Mouse (Mus musculus) adipocyte (in vitro differentiated cells): ENCODE results near the gene Ostf1.

Experiments used
- DNase-seq: peaks from one replicate; pipeline ENCODE4 v3.0.0-alpha.2; 2016; ENCODE audit warnings: low spot score

Gene Ostf1

DNA sequence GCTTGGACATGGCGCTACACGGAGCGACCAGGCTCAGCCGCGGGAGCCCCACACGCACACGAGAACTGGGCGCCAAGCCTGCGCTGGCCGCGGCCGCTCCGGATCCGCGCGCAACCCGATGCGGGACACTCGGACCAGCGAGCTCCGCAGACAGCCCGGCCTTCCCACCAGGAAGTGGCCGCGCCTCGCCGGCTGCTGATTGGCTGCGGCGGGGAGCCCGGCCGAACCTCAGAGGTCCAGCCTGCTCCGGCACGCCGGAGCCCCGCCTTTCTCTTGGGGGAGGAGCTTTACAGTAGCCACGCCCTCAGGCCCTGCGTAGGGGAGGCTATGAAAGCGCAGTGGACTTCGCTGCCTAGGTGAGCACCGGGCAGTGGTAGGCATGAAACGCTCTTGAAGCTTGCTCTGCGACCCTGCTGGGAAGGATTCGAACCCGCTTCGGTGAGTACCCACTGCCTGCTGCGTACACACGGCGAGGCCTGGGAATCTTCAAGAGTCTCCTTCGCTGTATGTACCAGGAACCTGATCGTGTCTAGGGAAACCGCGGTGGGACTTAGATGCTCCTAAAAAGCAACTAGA is at the start of gene Ostf1, which contains the start of gene Nmrk1:
Gene Ostf1 (minus strand): TSS at position 180 of the 576 bp plus-strand sequence.
Gene Nmrk1 (plus strand): TSS at position 307 of the 576 bp plus-strand sequence.
- peak; percentile 92 for DNase-seq

DNA sequence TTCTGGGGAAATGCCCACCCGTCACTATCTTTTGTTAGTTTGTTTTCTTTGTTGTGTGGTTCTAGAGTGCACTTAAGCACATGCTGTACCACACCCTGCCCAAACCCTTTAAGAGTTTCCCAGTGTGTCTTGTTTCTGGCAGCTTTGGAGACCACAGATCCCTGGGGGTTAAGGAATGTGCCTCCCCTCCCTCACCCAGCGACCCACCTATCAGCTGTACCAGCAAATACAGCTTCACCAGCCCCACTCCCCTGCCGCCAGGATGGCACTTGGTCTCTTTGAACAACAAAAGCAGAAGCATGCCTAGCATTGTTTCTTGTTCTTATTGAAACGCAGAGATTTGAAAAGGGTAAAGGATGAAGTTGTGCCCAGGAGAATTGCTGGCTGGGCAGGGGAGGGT is 41.5 kb upstream of the Ostf1 start:
- DNase-seq, result no peak

DNA sequence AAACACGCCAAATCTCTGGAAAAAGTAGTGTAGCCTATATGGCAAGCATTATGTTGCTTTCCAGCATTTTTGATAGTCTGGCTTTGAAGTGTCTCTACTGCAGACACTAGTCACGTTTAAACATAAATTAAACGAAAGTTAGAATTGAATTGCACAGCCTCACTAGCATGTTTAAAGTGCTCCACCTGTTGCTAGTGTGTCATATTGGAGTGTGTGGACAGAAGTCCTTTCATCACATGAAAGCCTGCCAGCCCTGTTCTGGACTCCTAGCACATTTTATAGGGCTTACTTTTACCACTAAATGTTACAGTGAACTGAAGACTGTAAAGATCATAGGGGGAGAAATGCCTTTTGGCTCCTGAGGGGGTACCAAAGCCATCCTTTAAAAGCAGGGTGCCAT is 40.9 kb upstream of the Ostf1 start:
- DNase-seq, result no peak

DNA sequence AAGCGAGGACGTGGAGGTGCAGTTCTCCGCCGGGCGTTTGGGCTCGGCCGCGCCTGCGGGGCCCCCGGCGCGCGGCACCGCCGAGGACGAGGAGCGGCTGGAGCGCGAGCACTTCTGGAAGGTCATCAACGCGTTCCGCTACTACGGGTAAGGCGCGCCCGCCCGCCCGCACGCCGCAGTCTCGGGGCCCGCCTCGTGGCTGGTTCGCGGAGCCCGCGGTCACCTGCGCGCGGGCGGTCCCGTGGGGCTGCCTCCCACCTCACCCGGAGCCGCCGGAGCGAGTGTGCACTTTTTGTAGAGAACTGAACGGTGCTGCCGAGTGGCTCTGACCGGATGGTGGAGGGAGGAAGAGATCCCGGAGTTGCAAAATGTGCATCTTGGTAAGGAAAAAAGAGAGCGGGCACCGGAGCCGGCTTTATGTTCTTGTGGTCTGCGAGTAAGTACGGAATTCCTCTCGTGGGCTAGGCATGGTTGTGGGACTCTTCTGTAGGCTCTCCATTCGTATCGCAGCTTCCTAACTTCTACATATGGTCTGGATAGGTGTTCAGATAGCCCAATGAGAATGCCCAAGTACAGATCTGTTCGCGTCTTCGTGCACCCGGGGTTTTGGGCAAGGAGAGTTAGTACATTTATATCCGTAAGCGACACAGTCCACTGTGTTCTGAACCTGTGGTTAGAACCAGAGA is 39.6 kb upstream of the Ostf1 start:
- peak; percentile 60 for DNase-seq

GRCm38 (mm10) chr19:18670608-18671007 is 39.0 kb upstream of the Ostf1 start, which contains the start of gene Carnmt1:
Gene Carnmt1 (plus strand): TSS chr19:18670764.
- peak; percentile 99 for DNase-seq

DNA sequence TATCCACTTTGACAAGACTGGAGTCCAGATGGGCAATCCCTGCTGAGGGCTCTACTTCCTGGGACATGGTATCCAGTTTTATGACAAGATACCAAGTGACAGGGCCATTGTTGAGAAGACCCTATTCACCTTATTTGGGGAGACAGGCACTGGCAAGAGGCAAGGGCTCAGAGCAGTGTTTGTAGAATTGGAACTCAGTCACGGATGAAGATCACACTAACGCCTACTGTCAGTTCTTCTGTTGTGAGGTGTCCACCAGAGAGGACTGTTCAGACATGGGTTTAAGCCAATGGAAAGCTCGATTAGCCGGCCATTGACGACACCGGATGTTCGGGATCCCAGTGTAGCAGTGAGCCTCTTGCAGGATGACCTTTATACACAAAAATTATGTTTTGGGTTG is 37.9 kb upstream of the Ostf1 start:
- no peak for DNase-seq

DNA sequence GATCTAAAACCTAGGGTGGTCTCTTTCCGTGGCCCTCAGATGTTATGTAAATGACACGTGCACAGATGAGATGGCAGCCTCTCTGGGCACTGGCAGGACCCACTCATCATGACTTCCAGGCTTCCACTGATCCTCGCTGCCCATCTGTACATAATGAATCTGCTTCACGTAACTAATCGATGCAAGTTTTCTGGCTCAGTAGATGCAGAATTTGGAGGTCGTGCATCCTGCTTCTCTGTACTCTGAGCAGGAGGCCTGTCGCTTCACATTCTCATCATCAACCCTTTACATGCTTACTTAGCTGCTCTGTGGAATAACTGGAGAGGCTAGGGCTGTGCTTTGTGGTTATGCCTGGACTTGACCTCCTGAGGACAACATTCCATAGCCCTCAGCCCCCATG is 35.3 kb upstream of the Ostf1 start:
- DNase-seq, result no peak

- no peak for DNase-seq
Observed at GRCm38 (mm10) chr19:18663904-18664303, 32.3 kb upstream of the Ostf1 start.

- no peak for DNase-seq
Observed at GRCm38 (mm10) chr19:18661683-18662082, 30.1 kb upstream of the Ostf1 start.

DNA sequence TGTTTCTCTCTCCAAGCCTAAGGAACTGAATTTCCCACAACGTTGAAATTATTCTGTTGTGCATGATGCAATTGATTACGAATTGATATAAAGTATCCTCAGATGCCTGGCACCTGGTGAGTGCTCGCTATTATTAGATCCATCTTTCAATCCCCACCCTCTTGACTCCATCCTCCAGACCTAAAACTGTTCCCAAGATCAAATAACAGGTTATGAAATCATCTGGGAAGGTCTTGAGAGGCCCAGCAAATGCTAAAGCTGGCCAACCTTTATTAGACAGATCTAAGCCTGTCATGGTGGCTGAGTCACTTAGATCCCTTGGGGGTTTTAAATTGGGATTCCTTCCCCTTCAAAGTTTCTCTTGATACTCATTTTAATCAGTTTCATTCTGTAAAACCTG is 28.8 kb upstream of the Ostf1 start:
- no peak for DNase-seq

DNA sequence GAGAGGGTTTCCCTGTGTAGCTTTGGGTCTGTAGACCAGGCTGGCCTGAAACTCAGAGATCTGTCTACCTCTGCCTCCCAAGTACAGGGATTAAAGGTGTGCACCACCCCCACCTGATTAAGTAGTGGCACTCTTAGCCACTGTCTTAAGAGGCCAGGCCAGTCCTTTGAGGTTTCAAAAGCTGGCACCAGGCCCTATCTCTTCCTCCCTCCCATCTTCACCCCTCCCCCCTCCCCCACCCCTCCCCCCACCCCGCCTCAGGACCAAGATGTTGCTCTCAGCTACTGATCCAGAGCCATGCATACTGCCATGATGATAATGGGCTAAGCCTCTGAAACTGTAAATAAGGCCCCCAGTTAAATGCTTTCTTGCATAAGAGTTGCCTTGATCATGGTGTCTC is 27.7 kb upstream of the Ostf1 start:
- DNase-seq, result no peak

- DNase-seq, result no peak
Observed at GRCm38 (mm10) chr19:18658473-18658872, 26.9 kb upstream of the Ostf1 start.

GRCm38 (mm10) chr19:18655999-18656398 is 24.4 kb upstream of the Ostf1 start:
- no peak for DNase-seq

DNA sequence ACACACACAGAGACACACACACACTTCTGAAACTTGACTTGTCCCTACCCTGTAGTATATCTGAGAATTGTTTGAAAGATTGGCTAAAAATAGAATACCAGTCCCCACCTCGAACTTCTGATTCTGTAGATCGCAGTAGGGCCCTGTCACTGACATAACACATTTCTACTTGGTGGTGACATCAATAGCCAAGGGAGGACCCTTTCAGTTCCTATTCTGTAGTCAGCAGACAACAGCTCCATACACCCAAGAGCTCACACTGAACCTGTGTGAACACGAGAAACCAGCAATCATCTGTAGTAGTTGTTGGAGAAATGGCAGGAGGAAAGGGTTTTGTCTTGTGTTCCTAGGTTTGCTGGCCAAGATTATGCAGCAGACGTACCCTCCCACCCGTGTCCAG is 23.4 kb upstream of the Ostf1 start:
- DNase-seq, result no peak

GRCm38 (mm10) chr19:18654330-18654729 is 22.7 kb upstream of the Ostf1 start:
- no peak for DNase-seq

DNA sequence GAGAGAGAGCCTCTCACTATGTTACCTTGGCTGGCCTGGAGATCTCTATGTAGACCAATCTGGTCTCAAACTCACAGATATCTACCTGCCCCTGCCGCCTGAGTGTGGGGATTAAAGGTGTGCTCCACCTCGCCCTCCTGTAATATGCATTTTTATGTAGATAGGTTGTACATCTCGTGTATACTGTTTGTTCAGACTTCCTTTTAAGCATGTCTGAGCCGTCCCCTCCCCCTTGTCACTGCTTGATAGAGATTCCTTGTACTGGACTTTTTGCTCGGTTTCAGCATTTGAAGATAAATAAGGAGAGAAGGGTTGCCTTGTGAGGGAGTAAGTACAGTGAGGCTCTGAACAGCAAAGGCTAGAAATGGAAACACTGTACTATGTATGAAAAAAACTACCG is 21.4 kb upstream of the Ostf1 start:
- no peak for DNase-seq

DNA sequence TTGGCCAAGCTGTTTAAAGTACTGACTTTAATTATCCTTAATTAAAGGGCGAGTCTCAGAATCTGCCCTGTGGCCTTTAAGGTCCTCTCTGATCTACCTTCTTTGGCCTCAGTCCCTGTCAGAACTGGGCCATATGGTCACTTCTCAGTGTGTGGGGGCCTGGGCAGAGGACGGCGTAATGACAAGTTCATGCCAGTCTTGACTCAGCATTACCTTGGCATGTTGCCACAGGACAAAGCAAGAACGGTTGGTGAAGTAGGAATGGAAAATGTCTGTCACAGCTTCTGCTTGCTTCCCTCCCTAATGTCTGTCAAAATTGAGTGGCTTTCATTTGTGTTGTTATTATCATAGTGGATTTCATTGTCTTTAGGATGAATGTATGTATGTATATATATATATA is 21.0 kb upstream of the Ostf1 start:
- peak; percentile 48 for DNase-seq

DNA sequence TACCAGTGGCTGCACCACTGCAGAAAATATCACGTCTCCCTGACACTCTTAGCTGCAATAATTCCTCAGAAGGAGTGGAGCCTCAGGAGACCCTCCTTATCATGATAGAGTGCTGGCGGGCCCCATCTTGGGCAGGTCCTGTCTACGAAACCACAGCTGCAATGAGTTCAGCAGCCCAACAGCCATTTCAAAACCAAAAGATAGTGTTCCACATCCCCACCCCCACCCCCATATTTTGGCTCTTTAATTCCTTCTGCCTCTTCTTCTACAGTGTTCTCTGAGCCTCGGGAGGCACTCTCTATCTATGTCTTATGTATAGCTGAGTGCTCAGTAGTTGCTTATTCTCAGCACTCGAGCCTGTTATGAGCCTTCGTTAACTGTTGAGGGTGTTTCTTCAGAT is 18.9 kb upstream of the Ostf1 start:
- DNase-seq, result no peak

DNA sequence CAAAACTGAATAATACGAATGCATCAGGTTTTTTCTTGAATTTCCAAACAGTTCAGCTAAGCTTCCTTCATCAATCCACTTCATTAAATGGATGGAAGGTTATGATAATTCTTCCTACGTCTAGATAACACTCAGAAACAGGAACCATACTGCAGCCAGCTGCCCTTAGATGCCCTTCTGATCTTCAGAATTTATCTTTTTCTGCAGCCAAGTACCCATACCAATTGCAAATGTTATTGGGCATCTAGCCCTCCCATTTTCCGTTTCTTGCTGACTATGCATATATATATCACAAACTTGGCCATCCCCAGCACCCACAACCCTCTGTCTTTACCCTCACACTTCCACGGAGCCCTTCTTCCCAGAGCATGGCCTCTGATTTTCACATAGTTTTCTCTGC is 18.3 kb upstream of the Ostf1 start:
- no peak for DNase-seq

GRCm38 (mm10) chr19:18648558-18648945 is 16.9 kb upstream of the Ostf1 start:
- DNase-seq, result no peak

GRCm38 (mm10) chr19:18647775-18648557 is 16.3 kb upstream of the Ostf1 start:
- no peak for DNase-seq

DNA sequence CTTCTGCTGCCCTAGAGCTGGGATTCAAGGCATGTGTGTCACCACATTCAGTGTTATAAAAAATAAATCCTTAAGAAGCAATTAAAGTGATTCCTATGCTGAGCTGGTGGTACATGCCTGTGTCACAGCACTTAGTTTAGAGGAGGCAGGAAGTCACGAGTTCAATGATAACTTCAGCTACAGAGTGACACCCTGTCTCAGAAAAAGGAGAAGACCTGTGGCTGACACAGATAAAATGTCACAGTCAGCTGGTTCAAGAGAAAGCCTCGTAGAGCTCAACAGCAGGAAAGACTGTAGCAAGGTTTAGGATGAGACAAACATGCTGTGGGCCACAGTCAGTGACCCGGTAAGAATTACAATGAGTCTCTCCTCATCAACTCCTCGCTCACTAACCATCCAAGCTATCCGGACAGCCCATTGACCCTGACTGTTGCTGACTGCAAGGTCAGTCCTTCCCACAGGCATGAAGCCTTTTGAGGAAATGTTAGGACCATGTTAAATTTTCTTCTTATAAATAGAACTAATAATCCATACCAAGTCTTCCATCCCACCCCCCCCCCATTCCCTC is 15.3 kb upstream of the Ostf1 start:
- DNase-seq, result no peak

GRCm38 (mm10) chr19:18646397-18646796 is 14.8 kb upstream of the Ostf1 start:
- DNase-seq, result no peak
